Mouse (Mus musculus) kidney, adult 2 months (tissue): ENCODE data around the gene Cckbr.

Source experiments
- CTCF ChIP-seq: fragments of 200-500 bp; conservative IDR thresholded peaks from 2 replicates; pipeline ENCODE4 v1.5.1; 2011; ENCODE audit warnings: low read depth, mild to moderate bottlenecking, control low read depth, low read length, moderate library complexity, mixed read lengths; ENCODE audit not compliant: insufficient read depth, insufficient read length
- POLR2A ChIP-seq: fragments of 200-500 bp; IDR thresholded peaks from one replicate; pipeline ENCODE4 v1.6.1; 2011; ENCODE audit warnings: low read depth, low read length, control low read depth

DNA sequence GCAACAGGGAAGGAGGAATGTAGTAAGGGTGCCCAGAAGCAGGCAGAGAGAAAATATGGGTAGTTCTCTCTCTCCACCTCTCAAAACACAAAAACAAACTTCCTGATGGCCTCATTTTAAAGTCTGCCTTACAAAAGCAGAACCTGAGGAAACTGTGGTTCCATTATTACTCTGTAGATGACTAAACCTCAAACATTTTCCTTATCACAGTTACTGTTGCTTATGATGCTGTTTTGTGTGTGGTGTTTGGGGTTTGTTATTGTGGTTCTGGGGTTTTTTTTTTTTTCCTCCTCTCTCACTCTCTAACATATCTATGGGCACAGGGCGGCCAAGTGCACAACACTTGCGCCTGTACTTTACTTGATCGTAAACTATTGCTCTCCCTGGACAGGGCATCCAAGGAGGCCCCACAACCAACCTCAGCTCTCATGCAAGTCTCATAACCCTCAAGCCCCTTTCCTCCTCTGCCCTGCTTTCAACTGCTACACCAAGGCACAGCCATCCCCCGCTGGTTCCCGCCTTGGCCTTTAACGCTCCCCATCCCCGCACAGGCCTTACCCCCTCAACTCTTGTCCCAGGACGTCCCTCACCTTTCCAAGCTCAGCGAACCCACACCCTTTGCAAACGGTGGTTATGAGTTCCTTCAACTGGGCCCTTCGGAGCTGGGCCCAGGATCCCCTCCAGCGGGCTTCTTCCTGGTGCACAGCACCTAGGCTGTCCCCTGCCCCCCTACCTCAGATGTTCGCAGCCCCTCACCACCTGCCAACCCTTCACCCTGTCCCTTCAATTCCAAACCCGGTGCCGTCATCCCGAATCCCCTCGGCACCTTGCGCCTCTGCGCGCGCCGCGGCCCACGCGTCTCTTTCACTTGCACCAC is 26.2 kb upstream of the Cckbr start:
- TF ChIP-seq CTCF, result no peak
- no peak for TF ChIP-seq POLR2A
